Mouse (Mus musculus) adrenal gland, adult 18-20 months (tissue): Measurements from ENCODE around the gene Pi4ka. TPM values are rescaled to one million over a fixed set of nuclear protein-coding genes. Genes with fewer than 3 reads are reported as not detected.
A peak's percentile ranks its signal among the peaks of the same experiment; 100 is the strongest.
"Not testable (repeated sequence)": the region's sequence is repeated elsewhere in the genome, so short reads cannot be mapped to it uniquely, and the experiment has no call there.

ENCODE experiments used
- DNase-seq, 2 experiments: peaks; one replicate each; pipeline ENCODE4 v3.0.0; 2021 to 2022; ENCODE audit warnings: low spot score in 2 of 2
- total RNA-seq, 2 experiments: library from RNA; stranded (reverse); gene quantifications; 1 replicate in 1 of 2; 2 replicates in 1 of 2; pipeline ENCODE4 v1.2.3; 2021

Gene Pi4ka
- total RNA-seq, 2 experiments from 2014 or later = 95.5 to 105 TPM

- no peak for DNase-seq
Observed at GRCm38 (mm10) chr16:17234916-17235665, 171.0 kb downstream of the Pi4ka start.

- no peak for DNase-seq
Observed at GRCm38 (mm10) chr16:17234499-17234895, 171.6 kb downstream of the Pi4ka start.

GRCm38 (mm10) chr16:17233702-17234498 lies 172.2 kb downstream of the Pi4ka start:
- DNase-seq = peak in 1 of 2 experiments; percentile 31

GRCm38 (mm10) chr16:17232794-17233701 lies 173.1 kb downstream of the Pi4ka start, which contains the start of gene Hic2:
Gene Hic2, plus strand, starts transcription at chr16:17233572.
- DNase-seq = peak; percentile 94 to 95

GRCm38 (mm10) chr16:17231523-17231922 lies 174.6 kb downstream of the Pi4ka start:
- DNase-seq = not testable (repeated sequence)

Other genes with a start within 250 kb of the Pi4ka start
- 100 to 1,000 TPM; 186 to 220 TPM for gene Ube2l3, start 203.7 kb downstream of the Pi4ka start, total RNA-seq
- under 1 TPM in 1 of 2 experiments, not detected in 1; 0.06 TPM for gene Rimbp3, start 197.7 kb downstream of the Pi4ka start, total RNA-seq
- gene Hic2, start 172.7 kb downstream of the Pi4ka start, total RNA-seq = 1 to 10 TPM; 2.1 to 2.2 TPM
- gene Tmem191c, start 130.2 kb downstream of the Pi4ka start, total RNA-seq = 10 to 100 TPM in 1 of 2 experiments, 1 to 10 TPM in 1; 8.1 to 16.6 TPM
- under 1 TPM; 0.29 to 0.30 TPM for gene Serpind1, start 74.9 kb downstream of the Pi4ka start, total RNA-seq
- 10 to 100 TPM; 27.7 to 29.3 TPM for gene Snap29, start 328 bp downstream of the Pi4ka start, total RNA-seq
- gene Crkl, start 45.7 kb upstream of the Pi4ka start, total RNA-seq = 10 to 100 TPM; 38.3 to 39.2 TPM
- 10 to 100 TPM in 1 of 2 experiments, 1 to 10 TPM in 1; 7.3 to 11.7 TPM for gene Aifm3, start 83.3 kb upstream of the Pi4ka start, total RNA-seq
- gene Lztr1, start 102.4 kb upstream of the Pi4ka start, total RNA-seq = 10 to 100 TPM; 58.7 to 64.6 TPM
- gene Thap7, start 124.8 kb upstream of the Pi4ka start, total RNA-seq = 10 to 100 TPM; 35.1 to 38.5 TPM
- gene Lrrc74b, start 154.9 kb upstream of the Pi4ka start, total RNA-seq = not detected
- 1 to 10 TPM; 1.8 to 2.8 TPM for gene P2rx6, start 155.6 kb upstream of the Pi4ka start, total RNA-seq
- gene Slc7a4, start 176.9 kb upstream of the Pi4ka start, total RNA-seq = 10 to 100 TPM in 1 of 2 experiments, 1 to 10 TPM in 1; 8.7 to 14.2 TPM
- gene Smpd4, start 213.0 kb upstream of the Pi4ka start, total RNA-seq = 10 to 100 TPM; 29.9 to 30.2 TPM
- 1 to 10 TPM; 1.2 to 1.8 TPM for gene Ccdc74a, start 240.2 kb upstream of the Pi4ka start, total RNA-seq